Mouse (Mus musculus) bone marrow, adult 2 months (tissue): ENCODE results near the gene Gmppb.

Experiments used
- CTCF ChIP-seq: fragments of 200-500 bp; IDR thresholded peaks from 2 replicates; pipeline ENCODE4 v1.5.1; 2011; ENCODE audit warnings: low read length, control low read depth; ENCODE audit not compliant: control insufficient read depth, insufficient read depth
- POLR2A ChIP-seq: fragments of 200-500 bp; IDR thresholded peaks from 2 replicates; pipeline ENCODE4 v1.6.1; 2011; ENCODE audit warnings: low read depth, mild to moderate bottlenecking, control low read depth, low read length, borderline replicate concordance; ENCODE audit not compliant: control insufficient read depth

DNA sequence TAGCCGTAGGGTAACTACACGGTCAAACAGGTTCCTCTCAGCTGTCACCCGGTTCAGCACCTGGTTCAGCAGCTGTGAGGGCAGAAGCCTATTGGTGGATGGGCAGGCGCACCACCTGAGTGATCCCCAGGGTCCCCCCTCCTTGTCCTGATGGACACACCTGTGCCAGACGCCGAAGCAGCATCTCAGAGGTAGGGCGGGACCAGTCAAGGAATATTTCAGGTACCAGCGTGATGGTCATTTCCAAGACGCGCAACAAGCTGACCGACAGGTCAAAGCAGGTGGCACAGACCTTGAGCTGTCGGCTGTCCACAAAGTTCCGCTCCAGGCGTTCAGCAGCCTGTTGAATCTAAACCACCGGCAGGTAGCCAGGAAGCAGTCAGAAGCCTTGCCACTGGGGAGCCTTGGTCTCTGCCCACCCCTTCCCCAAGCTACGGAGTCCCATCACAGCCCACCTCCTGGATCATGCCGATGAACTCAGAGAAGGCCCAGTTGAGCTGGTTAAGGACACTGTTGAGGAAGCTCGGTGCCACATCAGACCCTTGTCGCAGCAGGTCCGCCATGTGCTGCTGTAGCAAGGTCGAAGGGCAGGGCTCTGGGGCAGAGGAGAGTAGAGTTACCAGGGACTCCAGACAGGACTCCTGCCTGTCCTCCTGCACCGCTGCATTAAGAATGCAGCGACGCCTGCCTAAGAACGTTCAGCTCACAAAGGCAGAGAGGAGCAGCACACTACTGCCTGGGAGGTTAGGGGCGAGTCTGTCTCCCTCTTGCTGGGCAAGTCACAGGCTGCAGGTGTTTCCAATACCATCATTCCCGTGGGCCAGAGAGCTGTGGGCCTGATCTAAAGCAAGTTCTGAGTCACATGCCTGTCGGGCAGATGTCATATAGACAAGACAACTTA lies 7.6 kb downstream of the Gmppb start:
- no peak for TF ChIP-seq CTCF
- no peak for TF ChIP-seq POLR2A
